Mouse (Mus musculus): ENCODE results near the gene Ptprk.

GRCm38 (mm10) chr10:28083625-28084024 lies 9.0 kb downstream of the Ptprk start:
- no peak for TF ChIP-seq CTCF (IDR thresholded peaks at IDR 0.05; ENCODE audit: low read depth)
- TF ChIP-seq EP300 (IDR thresholded peaks at IDR 0.05; ENCODE audit: low read depth): no peak
